Mouse (Mus musculus) hindbrain, embryonic 10.5 days (tissue): ENCODE measurements around the gene Hras. TPM values are rescaled to one million over a fixed set of nuclear protein-coding genes. Genes with fewer than 3 reads are reported as not detected.

Source experiments
- DNase-seq: peaks from one replicate; pipeline ENCODE4 v3.0.0-alpha.2; 2017; ENCODE audit warnings: low spot score
- H3K27ac ChIP-seq: fragments of 300-500 bp; sonication (generic); 2 replicates; pipeline ENCODE4 v1.5.1; 2016; ENCODE audit warnings: mild to moderate bottlenecking, moderate library complexity
- H3K27me3 ChIP-seq: fragments of 300-500 bp; sonication (generic); 2 replicates; pipeline ENCODE4 v1.6.1; 2016; ENCODE audit warnings: mild to moderate bottlenecking; ENCODE audit not compliant: poor library complexity, insufficient read depth, severe bottlenecking
- H3K36me3 ChIP-seq: fragments of 300-500 bp; sonication (generic); 2 replicates; pipeline ENCODE4 v1.6.1; 2016; ENCODE audit warnings: mild to moderate bottlenecking, moderate library complexity
- H3K4me1 ChIP-seq: fragments of 300-500 bp; sonication (generic); replicated peaks from 2 replicates; pipeline ENCODE4 v1.6.1; 2016; ENCODE audit warnings: mild to moderate bottlenecking
- H3K4me3 ChIP-seq: fragments of 300-500 bp; sonication (generic); 2 replicates; pipeline ENCODE4 v1.5.1; 2016; ENCODE audit warnings: mild to moderate bottlenecking, moderate library complexity
- H3K9me3 ChIP-seq: fragments of 300-500 bp; sonication (generic); 2 replicates; pipeline ENCODE4 v1.6.1; 2016; ENCODE audit warnings: mild to moderate bottlenecking, moderate library complexity
- WGBS: fragments of 180-500 bp; shearing (Covaris S2); methylation state at CpG from one replicate; pipeline ENCODE4 v1.1.7; 2016; 5-methylcytosine and 5-hydroxymethylcytosine counted together
- polyA plus RNA-seq: library from polyadenylated mRNA; unstranded; fragments of >200 nt; fragmentation: Nextera tagmentation; extraction: Ambion mirVana; gene quantifications from 2 replicates; pipeline ENCODE4 v1.2.1, GENCODE M21; 2016

The Hras gene
- polyA plus RNA-seq, 1 experiment from 2014 or later = 115 TPM

- no peaks in the 10 kb centered on the region for H3K9me3 ChIP-seq
- H3K4me3 ChIP-seq = no peak overlapping the region
- peaks cover 73% of the 10 kb centered on the region for H3K4me1 ChIP-seq
Measured at GRCm38 (mm10) chr7:141219558-141220099, 25.8 kb upstream of the Hras start.

DNA sequence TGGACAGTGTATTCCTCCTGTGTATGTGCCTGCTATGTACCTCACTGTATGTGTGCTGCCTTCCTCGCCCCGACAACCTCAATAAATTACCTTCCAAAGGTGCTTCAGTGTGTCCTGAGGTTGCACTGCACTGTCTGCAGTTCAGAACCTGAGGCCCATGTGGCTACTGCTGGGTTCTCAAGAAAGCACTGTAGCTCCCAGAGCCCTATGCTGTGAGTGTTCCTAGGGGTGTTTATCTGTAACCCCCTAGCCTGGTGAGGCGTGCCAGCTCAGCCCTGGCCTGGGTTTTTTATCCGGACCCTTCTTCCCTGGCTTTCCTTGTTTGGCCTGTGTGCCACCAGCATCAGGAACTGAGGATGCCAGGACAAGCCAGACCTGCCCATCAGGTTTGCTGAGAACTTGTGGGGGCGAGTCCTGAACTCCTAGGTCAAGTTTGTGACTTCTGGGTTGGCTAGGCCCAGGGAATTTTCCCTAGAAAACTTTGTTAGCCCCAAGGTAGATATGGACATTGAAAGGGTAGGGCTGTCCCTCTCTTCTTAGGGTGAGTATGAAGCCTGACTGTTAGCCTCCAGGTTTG, 24.8 kb upstream of the Hras start:
- H3K4me1 ChIP-seq = peaks cover 82% of the 10 kb centered on the region

More at GRCm38 (mm10) chr7:141219558-141220099, 25.8 kb upstream of the Hras start:
- no peaks in the 10 kb centered on the region for H3K27me3 ChIP-seq
- DNase-seq = no peak
- no peak overlapping the region for H3K27ac ChIP-seq
- WGBS = 95% methylated on average over 1 of the region's 1 CpGs
- H3K36me3 ChIP-seq = peaks cover 35% of the 10 kb centered on the region

DNA sequence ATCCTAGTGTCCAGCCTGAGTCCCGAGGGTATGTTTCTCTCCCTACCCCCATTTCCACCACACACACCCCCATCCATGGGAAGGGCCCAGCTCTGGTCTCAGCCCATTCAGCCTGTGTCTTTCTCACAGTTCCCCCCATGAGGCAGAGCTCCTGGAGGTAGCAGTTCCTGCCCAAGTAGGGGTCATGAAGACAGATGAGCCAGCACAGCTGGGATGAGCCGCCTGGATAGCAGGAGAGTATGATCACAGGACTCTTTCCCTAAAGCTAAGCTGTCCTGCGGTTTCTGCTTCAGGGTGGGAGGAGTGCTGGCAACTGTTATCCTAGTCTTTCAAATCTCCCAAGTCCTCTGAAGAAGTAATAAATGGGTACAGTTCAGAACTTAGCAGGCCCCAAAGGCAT, 24.3 kb upstream of the Hras start:
- no peaks in the 10 kb centered on the region for H3K27me3 ChIP-seq
- 85% methylated on average over 3 of the region's 3 CpGs for WGBS
- H3K27ac ChIP-seq = no peak overlapping the region
- H3K36me3 ChIP-seq = peaks cover 35% of the 10 kb centered on the region
- H3K9me3 ChIP-seq = no peaks in the 10 kb centered on the region
- H3K4me1 ChIP-seq = peaks cover 87% of the 10 kb centered on the region
- no peak for DNase-seq
- peak overlapping the region; percentile 16; the same call in 1 of the 2 replicates for H3K4me3 ChIP-seq

More for the DNA sequence above, 24.8 kb upstream of the Hras start:
- 86% methylated on average over 5 of the region's 5 CpGs for WGBS
- Histone ChIP-seq H3K36me3 (peaks cover 35% of the 10 kb centered on the region), H3K9me3 (no peaks in the 10 kb centered on the region), H3K4me3 (no peak overlapping the region; the same call in 1 of the 2 replicates), H3K27me3 (no peaks in the 10 kb centered on the region), H3K27ac (no peak overlapping the region)
- DNase-seq = no peak

DNA sequence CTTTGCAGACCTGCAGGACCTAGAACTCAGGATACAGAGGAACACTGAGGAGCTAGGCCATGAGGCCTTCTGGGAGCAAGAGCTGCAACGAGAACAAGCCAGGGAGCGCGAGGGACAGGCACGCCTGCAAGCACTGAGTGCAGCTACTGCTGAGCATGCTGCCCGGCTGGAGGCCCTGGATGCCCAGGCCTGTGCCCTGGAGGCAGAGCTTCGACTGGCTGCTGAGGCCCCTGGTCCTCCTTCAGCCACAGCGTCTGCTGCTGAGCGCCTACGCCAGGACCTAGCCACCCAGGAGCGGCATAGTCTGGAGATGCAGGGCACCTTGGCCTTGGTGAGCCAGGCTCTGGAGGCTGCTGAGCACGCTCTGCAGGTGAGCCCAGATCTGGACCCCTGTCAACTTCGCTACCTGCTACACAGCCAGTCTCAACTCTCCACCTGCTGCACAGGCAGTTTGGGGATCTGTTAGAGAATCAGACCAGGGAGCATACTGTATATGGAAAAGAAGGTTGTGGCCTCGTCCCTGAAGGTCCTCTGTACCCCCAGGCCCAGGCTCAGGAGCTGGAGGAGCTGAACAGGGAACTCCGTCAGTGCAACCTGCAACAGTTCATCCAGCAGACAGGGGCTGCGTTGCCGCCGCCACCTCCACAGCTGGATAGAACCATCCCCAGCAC, 23.7 kb upstream of the Hras start:
- H3K4me1 ChIP-seq = peaks cover 89% of the 10 kb centered on the region
- WGBS = 91% methylated on average over 17 of the region's 17 CpGs

DNA sequence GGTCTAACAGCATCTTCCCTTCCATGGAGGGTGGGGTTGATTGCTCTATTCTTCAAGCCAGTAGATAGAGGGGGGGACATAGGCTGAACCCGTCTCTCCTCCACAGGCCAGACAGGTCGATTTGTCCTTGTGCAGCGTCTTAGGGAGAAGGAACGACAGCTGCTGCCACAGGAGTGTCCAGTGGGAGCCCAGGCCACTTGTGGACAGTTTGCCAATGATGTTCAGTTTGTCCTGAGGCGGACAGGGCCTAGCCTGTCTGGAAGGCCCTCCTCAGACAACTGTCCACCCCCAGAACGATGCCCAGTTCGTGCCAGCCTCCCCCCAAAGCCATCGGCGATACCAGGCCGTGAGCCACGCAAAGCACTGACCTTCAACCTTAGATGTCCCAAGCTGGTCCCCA, 23.1 kb upstream of the Hras start:
- no peak for DNase-seq
- Histone ChIP-seq H3K27ac (peak overlapping the region; percentile 97), H3K9me3 (no peaks in the 10 kb centered on the region), H3K4me3 (peak overlapping the region; percentile 77), H3K27me3 (no peaks in the 10 kb centered on the region), H3K4me1 (peaks cover 85% of the 10 kb centered on the region), H3K36me3 (peaks cover 35% of the 10 kb centered on the region)
- WGBS = 90% methylated on average over 11 of the region's 11 CpGs

More for the DNA sequence above, 23.7 kb upstream of the Hras start:
- Histone ChIP-seq H3K27ac (no peak overlapping the region), H3K9me3 (no peaks in the 10 kb centered on the region), H3K27me3 (no peaks in the 10 kb centered on the region), H3K4me3 (peak overlapping the region; percentile 77; the same call in 1 of the 2 replicates), H3K36me3 (peaks cover 35% of the 10 kb centered on the region)
- no peak for DNase-seq

GRCm38 (mm10) chr7:141215880-141216733, 22.3 kb upstream of the Hras start:
- H3K4me1 ChIP-seq = peaks cover 86% of the 10 kb centered on the region
- 1% methylated on average over 42 of the region's 42 CpGs for WGBS
- H3K27me3 ChIP-seq = no peaks in the 10 kb centered on the region
- no peaks in the 10 kb centered on the region for H3K9me3 ChIP-seq
- H3K36me3 ChIP-seq = peaks cover 35% of the 10 kb centered on the region
- peak overlapping the region; percentile 97 for H3K27ac ChIP-seq
- H3K4me3 ChIP-seq = peak overlapping the region; percentile 77
- no peak for DNase-seq

DNA sequence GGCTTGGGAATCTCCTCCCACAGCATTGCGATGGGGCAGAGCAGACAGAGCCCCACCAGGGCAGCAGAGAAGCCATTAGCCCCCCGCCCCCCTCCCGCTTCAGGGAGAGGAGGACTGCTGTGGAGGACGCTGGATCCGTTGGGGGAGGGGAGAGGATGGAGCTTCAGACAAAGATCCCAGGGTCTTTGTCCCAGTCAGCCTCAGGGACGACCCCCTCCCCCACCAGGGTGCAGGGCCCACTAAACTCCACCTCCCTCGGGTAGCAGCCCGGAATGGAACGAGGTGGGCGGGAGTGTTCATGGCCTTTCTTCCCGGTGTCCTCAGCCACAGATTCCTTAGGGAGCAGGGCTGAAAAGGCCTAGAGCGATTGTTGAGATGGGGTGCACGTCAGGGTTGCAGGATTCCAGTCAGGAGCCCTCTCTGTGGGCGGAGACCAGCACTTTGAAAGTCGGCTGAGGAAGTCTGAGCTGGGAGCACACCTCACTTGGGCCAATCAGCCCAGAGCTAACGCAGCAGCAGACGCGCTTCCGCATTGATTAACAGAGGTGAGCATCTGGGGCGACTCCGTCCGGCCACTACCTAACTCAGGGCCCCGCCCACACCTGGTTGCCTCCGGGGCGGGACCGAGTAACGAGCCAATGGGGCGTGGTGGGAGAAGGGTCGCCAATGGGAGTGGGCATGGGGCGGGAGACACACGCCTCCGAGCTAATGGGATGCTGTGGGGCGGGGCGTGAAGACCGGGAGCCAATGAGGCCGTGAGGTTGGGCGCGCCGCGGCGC, 21.5 kb upstream of the Hras start, which contains the start of gene Rassf7:
Rassf7 (plus strand) TSS at position 760 of the 779 bp plus-strand sequence.
- under 1% methylated on average over 41 of the region's 41 CpGs for WGBS
- Histone ChIP-seq H3K27ac (peak within 1 kb of the TSS; percentile 97), H3K9me3 (no peaks in the 10 kb centered on the region), H3K27me3 (no peaks in the 10 kb centered on the region), H3K4me1 (peaks cover 84% of the 10 kb centered on the region), H3K36me3 (peaks cover 35% of the 10 kb centered on the region), H3K4me3 (peak within 1 kb of the TSS; percentile 77)
- DNase-seq = peak; percentile 96

GRCm38 (mm10) chr7:141214310-141214709, 20.5 kb upstream of the Hras start:
- no peak for DNase-seq
- Histone ChIP-seq H3K4me3 (peak overlapping the region; percentile 77; the same call in 1 of the 2 replicates), H3K36me3 (peaks cover 29% of the 10 kb centered on the region), H3K4me1 (peaks cover 74% of the 10 kb centered on the region), H3K9me3 (no peaks in the 10 kb centered on the region), H3K27ac (peak overlapping the region; percentile 97), H3K27me3 (no peaks in the 10 kb centered on the region)
- WGBS = 82% methylated on average over 3 of the region's 3 CpGs

DNA sequence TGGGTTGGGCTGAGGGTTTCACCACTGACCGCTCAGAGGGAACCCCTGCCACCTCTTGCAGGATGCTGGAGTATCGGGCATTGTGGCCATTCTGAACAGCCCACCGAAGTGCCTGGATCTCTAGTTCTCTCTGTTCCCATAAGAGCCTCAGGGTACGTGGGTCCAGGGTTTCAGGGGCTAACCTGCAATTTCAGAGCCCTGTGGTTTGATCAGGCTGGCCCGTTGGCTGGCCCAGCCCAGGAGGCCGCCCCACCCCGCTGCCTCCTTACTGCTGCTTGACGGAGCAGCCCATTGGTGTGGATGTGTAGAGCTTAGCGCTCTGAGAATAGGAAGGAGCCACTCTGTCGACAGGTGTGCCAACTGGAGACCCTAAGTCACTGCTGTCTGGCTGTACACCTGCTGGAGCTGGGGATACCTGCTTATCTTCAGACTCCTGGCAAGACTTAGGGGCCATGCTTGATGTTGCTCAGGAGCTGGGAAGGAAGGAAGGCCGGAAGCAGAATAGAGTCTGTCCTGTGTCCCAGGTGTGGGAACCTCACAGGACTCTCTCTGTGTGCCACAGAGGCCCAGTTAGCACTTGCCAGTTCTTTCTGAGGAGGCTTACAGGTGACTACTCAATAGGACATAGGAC, 19.9 kb upstream of the Hras start, which contains the start of gene Lmntd2:
Lmntd2 (minus strand) TSS at position 476 of the 631 bp plus-strand sequence.
- no peak for DNase-seq
- Histone ChIP-seq H3K4me1 (peaks cover 73% of the 10 kb centered on the region), H3K27ac (peak within 1 kb of the TSS; percentile 97)

DNA sequence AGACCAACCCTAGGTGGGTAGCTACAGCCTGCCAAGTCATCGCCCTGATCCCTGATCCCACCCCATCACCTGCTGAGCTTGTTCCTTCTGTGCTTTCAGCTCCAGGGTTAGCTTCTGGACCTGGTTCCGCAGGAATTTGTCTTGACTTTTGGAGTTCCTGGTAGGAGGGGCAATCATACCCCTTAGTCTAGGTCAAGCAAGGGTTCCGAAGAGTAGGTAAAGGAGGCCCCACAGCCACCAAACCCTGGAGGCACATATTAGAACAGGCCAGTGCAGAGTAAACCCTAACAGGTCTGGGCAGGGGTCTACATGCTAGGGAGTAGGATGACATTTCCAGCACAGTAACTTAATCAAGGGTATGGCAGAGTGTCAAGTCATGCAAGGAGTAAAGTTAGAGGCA, 19.3 kb upstream of the Hras start:
- peak overlapping the region; percentile 25; the same call in 1 of the 2 replicates for H3K27ac ChIP-seq
- WGBS = 81% methylated on average over 3 of the region's 3 CpGs
- H3K27me3 ChIP-seq = no peaks in the 10 kb centered on the region
- H3K4me3 ChIP-seq = no peak overlapping the region
- H3K36me3 ChIP-seq = peaks cover 17% of the 10 kb centered on the region
- no peak for DNase-seq
- H3K4me1 ChIP-seq = peaks cover 69% of the 10 kb centered on the region
- H3K9me3 ChIP-seq = no peaks in the 10 kb centered on the region

More for the DNA sequence above, 19.9 kb upstream of the Hras start, which contains the start of gene Lmntd2:
- WGBS = 92% methylated on average over 11 of the region's 11 CpGs
- no peaks in the 10 kb centered on the region for H3K9me3 ChIP-seq
- no peaks in the 10 kb centered on the region for H3K27me3 ChIP-seq
- peaks cover 23% of the 10 kb centered on the region for H3K36me3 ChIP-seq
- H3K4me3 ChIP-seq = peak within 1 kb of the TSS; percentile 77

DNA sequence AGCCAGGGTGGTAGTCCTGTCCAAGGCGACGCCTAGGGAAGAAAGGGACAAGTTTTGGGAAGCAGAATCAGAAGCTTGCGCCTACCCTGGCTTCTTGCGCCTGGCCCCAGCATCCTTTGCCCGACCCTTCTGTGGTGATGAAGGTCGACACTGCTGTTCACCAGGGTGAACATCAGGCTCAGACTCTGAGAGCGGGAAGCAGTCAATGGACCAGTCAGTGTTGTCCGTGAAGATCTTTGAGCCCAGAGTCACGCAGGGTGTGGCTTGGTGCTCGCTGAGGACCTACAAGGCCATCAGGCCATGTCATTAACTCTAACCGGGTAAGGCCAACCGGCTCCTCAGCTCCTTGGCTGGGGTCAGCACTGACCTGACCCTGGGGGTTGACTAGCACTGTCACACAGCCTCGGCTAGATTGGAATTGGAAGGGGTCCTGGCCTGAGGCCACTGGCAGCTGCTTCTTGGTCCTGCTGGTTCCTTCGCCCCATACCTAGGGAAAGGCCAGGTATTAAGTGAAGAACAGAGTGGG, 16.9 kb upstream of the Hras start:
- H3K27ac ChIP-seq = 0 out of 2 replicates have a peak overlapping the region, but pooled peaks have one; percentile 8
- H3K4me1 ChIP-seq = peaks cover 48% of the 10 kb centered on the region
- no peaks in the 10 kb centered on the region for H3K9me3 ChIP-seq
- peaks cover 8% of the 10 kb centered on the region; the same call in 1 of the 2 replicates for H3K36me3 ChIP-seq
- WGBS = 85% methylated on average over 14 of the region's 14 CpGs
- no peak overlapping the region for H3K4me3 ChIP-seq
- no peak for DNase-seq
- no peaks in the 10 kb centered on the region for H3K27me3 ChIP-seq
